Mouse (Mus musculus) kidney, adult 8-10 months (tissue): ENCODE measurements around the gene Gm29427.
"Not testable (repeated sequence)": the region's sequence is repeated elsewhere in the genome, so short reads cannot be mapped to it uniquely, and the experiment has no call there.

Experiments
- DNase-seq, 2 experiments: peaks; one replicate each; pipeline ENCODE4 v3.0.0; 2022

The Gm29427 gene

DNA sequence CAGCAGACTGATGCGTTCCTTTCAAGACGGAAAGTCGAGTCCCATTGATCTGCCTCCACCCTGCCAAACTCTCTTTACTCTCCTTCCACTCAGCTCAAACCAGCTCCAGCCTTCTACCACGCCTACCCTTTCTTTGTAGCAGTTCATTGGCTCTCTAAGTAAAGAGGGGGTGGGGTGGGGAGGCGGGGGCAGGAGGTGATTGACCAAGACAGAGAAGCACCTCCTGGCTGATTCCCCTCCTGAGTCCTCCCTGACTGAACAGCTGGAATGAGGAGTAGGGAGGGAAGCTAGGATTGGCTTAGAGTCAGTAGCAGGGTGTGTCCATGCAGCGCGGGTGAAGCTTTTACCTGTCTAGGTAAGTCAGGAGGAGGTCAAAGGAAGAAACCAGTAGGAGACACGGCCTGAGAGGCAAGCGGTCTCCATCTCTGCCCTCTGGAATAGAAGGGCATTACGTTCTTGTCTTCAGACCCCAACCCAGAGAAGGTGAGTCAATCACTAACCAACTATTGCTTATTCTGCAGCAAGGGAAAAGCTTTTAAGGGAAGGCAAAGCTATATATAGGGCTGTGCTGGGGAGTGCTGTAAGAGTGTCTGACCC is 16.2 kb upstream of the Gm29427 start, which contains the start of gene AA986860:
AA986860 (plus strand) TSS at position 236 of the 597 bp plus-strand sequence.
- peak; percentile 64 to 88 for DNase-seq

GRCm38 (mm10) chr1:130729153-130729552 is 13.6 kb upstream of the Gm29427 start, which contains the start of gene Pfkfb2:
Gene Pfkfb2 (minus strand): TSS chr1:130729253.
- DNase-seq: no peak

DNA sequence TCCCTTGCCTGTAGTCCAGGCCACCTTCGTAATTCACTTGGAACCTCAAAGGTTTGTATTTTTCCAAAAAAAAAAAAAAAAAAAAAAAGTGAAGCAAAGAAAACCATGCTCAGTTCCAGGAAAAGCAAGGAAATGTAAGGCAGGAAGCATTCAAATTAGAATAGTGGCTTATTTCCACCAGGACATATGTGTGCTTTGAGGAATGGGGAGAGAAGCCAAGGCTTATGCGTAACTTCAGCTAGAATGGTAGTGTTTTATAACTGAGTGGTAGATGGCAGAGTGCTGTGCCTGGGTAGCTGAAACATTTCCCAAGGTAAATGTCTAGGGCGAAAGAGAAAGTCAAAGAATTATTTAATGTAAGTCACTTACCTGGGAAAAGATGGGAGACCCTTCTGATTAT is 13.1 kb upstream of the Gm29427 start:
- no peak for DNase-seq

GRCm38 (mm10) chr1:130728070-130728469 is 12.5 kb upstream of the Gm29427 start:
- no peak for DNase-seq

- no peak for DNase-seq
Measured at GRCm38 (mm10) chr1:130726396-130726795, 10.8 kb upstream of the Gm29427 start.

GRCm38 (mm10) chr1:130724206-130724605 is 8.6 kb upstream of the Gm29427 start:
- peak in 1 of 2 experiments; percentile 23 for DNase-seq

DNA sequence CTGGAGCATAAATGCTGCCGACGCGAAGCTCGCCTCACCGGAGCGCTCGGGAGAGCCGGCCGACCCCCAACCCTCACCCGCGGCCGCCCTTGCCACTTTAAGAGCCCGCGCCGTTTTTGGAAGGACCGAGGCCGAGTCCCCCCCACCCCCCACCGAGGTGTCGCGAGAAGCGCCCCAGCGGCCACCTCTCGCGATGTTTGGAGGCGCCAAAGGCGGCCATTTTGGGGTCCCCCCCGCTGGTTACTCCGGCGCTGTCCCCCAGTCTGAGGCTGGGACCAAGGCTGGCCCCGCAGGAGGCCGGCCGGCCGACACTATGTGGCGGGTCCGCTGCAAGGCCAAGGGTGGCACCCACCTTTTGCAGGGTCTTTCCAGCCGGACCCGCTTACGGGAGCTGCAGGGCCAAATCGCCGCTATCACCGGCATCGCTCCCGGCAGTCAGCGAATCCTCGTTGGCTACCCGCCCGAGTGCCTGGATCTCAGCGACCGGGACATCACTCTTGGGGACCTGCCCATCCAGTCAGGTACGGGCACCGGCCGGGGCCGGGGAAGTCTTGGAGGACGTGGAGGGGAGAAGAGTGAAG is 1.8 kb upstream of the Gm29427 start, which contains the start of gene Yod1:
Yod1 (plus strand) TSS at position 37 of the 581 bp plus-strand sequence.
- DNase-seq: peak; percentile 81 to 83

DNA sequence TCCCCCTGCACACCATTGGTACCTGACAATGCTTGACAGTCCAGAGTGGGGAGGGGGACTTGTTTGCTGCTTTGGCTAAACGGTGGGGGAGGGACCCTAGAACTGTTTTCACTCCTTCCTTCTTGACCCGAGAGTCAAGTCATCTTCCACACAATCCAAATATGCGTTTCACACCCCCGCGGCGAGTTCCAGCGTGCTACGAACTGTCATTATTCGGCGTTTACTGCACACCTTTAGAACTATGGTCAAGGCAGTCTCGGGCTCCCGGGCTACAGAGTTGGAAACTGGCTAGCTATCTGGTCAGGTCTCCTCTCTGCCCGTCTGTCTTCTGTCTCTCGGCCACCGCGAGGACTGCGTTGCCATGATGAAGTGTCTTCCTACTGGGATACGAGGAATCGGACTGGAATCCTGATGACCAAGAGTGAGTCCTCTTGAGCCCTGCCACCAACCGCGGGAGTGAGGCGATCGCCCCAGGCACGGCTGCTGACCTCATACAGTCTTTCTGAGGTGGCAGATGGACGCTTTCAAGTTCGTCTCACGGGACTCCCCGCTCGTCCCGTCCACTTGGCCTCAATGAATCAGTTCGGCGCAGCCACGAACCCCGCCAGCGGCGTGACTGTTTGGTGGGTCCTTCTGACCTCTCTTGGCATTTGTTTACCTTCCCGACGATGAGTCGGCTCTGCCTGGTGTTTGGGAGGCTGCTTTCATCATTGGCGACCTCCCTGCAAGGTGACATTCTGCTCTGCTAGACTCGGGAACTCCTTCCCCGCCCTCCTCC is 1.1 kb upstream of the Gm29427 start:
- DNase-seq: peak; percentile 41 to 47

DNA sequence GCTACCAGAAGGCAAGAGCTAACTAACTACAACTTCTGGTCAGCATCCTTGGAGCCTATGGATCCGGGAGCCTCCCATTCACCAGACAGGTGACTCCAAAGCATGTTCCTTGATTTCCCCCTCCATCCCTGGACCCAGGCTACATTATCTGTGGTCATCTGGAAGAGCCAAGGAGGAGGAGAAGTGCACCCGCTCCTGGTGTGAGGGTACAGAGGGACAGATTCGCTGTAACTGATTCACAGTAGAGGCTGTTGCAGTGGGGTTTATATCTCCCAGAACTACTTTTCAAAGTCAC is 566 bp upstream of the Gm29427 start:
- DNase-seq: no peak

- no peak for DNase-seq
Measured at GRCm38 (mm10) chr1:130714046-130714445, 1.6 kb downstream of the Gm29427 start.

GRCm38 (mm10) chr1:130710283-130711080 is 5.1 kb downstream of the Gm29427 start:
- DNase-seq: no peak

- peak in 1 of 2 experiments; percentile 12 for DNase-seq
Measured at GRCm38 (mm10) chr1:130703613-130704012, 12.0 kb downstream of the Gm29427 start.

GRCm38 (mm10) chr1:130701976-130702375 is 13.6 kb downstream of the Gm29427 start:
- DNase-seq: no peak

- DNase-seq: no peak
Measured at GRCm38 (mm10) chr1:130699937-130700633, 15.5 kb downstream of the Gm29427 start.

GRCm38 (mm10) chr1:130698601-130699000 is 17.0 kb downstream of the Gm29427 start:
- DNase-seq: no peak

GRCm38 (mm10) chr1:130683905-130684304 is 31.7 kb downstream of the Gm29427 start:
- DNase-seq: no peak

DNA sequence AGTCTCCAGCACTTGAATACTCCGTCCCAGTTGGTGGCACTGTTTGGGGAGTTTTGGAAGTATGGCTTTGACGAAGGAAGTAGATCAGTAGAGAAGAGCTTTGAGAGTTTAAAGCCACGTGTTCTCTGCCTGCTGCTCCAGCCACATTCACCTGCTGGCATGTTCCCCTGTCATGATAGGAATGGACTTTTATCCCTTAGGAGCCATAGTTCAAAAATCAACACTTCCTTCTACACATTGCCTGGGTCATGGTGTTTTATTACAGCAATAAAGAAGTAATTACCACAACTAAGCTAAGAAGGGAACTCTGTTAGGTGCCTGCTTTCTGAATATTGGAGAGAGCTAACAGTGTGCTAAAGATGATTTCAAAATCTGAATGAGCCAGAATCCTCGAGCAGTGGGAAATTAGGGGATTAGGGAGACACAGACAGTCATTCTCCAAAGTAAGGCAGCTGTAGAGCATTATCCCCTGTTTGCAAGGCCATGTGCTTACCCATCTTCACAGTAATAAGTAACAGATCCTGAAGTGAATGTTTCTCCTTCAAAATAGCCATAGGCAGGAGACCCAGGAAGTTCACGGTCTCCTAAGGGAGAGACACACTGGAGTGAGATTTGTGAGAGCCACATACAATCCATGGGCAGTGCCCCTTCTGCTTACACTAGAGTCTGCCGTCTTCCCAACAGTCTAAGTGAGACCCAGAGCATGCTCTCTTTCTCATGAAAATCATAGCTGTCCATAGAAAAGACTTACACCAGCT is 33.8 kb downstream of the Gm29427 start:
- DNase-seq: no peak

GRCm38 (mm10) chr1:130681075-130681474 is 34.5 kb downstream of the Gm29427 start:
- no peak for DNase-seq

DNA sequence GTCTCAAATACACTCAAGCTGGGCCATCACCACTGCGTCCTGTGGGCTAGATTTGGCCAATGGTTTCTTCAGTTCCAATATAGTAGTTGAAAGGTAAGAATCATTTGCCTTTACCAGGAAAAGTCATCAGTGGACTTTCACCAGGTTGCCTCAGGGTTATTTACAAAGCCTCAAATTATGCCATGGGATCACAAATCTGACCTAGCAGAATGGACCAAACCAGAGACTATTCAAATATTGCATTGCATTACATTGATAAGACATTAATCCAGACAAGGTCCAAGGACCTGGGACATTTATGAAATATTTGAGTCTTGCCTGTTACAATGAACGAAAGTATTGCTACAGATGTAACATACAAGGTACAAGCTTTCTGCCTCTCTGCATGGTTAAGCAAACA is 37.0 kb downstream of the Gm29427 start:
- no peak for DNase-seq

- DNase-seq: not testable (repeated sequence)
Measured at GRCm38 (mm10) chr1:130663576-130663975, 52.0 kb downstream of the Gm29427 start.

DNA sequence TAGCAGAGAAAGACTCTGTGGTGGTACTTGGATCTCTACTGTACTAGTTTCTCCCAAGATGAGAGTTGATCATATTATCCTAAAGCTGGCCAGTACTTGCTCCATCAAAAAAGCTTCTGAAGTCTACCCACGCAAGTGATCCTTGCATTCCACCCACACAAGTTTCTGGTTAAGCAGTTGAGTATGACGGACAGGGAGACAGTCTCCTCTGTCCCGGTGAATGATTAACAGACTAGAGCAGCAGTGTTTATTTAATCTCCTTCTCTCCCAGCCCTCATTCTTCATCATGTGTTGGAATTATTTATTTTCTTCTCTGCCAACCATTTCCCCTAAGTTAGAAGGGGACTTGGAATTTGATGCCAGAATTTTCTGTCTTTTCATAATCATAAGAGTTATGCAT is 54.1 kb downstream of the Gm29427 start, which contains the start of gene C4bp:
C4bp (minus strand) TSS at position 179 of the 400 bp plus-strand sequence.
- peak; percentile 2 to 37 for DNase-seq

- not testable (repeated sequence) for DNase-seq
Measured at GRCm38 (mm10) chr1:130659641-130660040, 56.0 kb downstream of the Gm29427 start.
